Mouse (Mus musculus): ENCODE measurements around the gene Olfr612. TPM values are rescaled to one million over a fixed set of nuclear protein-coding genes. Genes with fewer than 3 reads are reported as not detected.
"Not testable (repeated sequence)": the region's sequence is repeated elsewhere in the genome, so short reads cannot be mapped to it uniquely, and the experiment has no call there.

The Olfr612 gene
- not detected in 2 replicates for polyA plus RNA-seq (2012; rRNA removed)

GRCm38 (mm10) chr7:103542617-103543016, at the start of gene Olfr612:
TSS of gene Olfr612 (minus strand) at chr7:103542717.
- H3K27ac ChIP-seq (ENCODE audit: insufficient read depth, low read length); H3K4me3 ChIP-seq (ENCODE audit: extremely low read depth, insufficient read depth, insufficient read length); H3K36me3 ChIP-seq (ENCODE audit: control insufficient read depth, insufficient read depth, low read length); H3K4me1 ChIP-seq (ENCODE audit: control insufficient read depth, insufficient read depth, insufficient read length); DNase-seq (ENCODE audit: low read depth in 1 of 2, low spot score in 2 of 2); H3K27me3 ChIP-seq (ENCODE audit: control insufficient read depth, insufficient read depth, low read length): not testable (repeated sequence)
- WGBS: 84% methylated on average over 2 of the region's 2 CpGs

GRCm38 (mm10) chr7:103589803-103590202, 47.3 kb upstream of the Olfr612 start, which contains the start of gene Olfr618:
TSS of gene Olfr618 (plus strand) at chr7:103590103.
- no peaks in the 10 kb centered on the region for H3K27me3 ChIP-seq (ENCODE audit: control insufficient read depth, insufficient read depth, low read length)
- WGBS: 68% methylated on average over 2 of the region's 2 CpGs
- TF ChIP-seq CTCF (IDR thresholded peaks at IDR 0.05; ENCODE audit: extremely low read depth, insufficient read depth, insufficient read length, insufficient replicate concordance) (no peak), POLR2A (IDR thresholded peaks at IDR 0.05; ENCODE audit: low read depth, low read length) (no peak)
- H3K4me3 ChIP-seq (ENCODE audit: extremely low read depth, insufficient read depth, insufficient read length): no peak within 1 kb of the TSS
- no peak for DNase-seq (ENCODE audit: low read depth in 1 of 2, low spot score in 2 of 2)
- H3K36me3 ChIP-seq (ENCODE audit: control insufficient read depth, insufficient read depth, low read length): no peaks in the 10 kb centered on the region
- H3K27ac ChIP-seq (ENCODE audit: insufficient read depth, low read length): no peak within 1 kb of the TSS
- H3K4me1 ChIP-seq (ENCODE audit: control insufficient read depth, insufficient read depth, insufficient read length): no peaks in the 10 kb centered on the region

GRCm38 (mm10) chr7:103572761-103573160, 30.2 kb upstream of the Olfr612 start, which contains the start of gene Olfr617:
TSS of gene Olfr617 (plus strand) at chr7:103573061.
- H3K27ac ChIP-seq (ENCODE audit: insufficient read depth, low read length): no peak within 1 kb of the TSS
- H3K4me1 ChIP-seq (ENCODE audit: control insufficient read depth, insufficient read depth, insufficient read length): no peaks in the 10 kb centered on the region
- no peak for DNase-seq (ENCODE audit: low read depth in 1 of 2, low spot score in 2 of 2)
- no peaks in the 10 kb centered on the region for H3K27me3 ChIP-seq (ENCODE audit: control insufficient read depth, insufficient read depth, low read length)
- WGBS: 81% methylated on average over 1 of the region's 1 CpGs
- no peak within 1 kb of the TSS for H3K4me3 ChIP-seq (ENCODE audit: extremely low read depth, insufficient read depth, insufficient read length)
- H3K36me3 ChIP-seq (ENCODE audit: control insufficient read depth, insufficient read depth, low read length): no peaks in the 10 kb centered on the region
- TF ChIP-seq CTCF (IDR thresholded peaks at IDR 0.05; ENCODE audit: extremely low read depth, insufficient read depth, insufficient read length, insufficient replicate concordance) (no peak), POLR2A (IDR thresholded peaks at IDR 0.05; ENCODE audit: low read depth, low read length) (no peak)

GRCm38 (mm10) chr7:103569043-103569442, 26.5 kb upstream of the Olfr612 start, which contains the start of gene Olfr616:
TSS of gene Olfr616 (minus strand) at chr7:103569143.
- WGBS: 78% methylated on average over 3 of the region's 3 CpGs
- Histone ChIP-seq H3K4me1 (ENCODE audit: control insufficient read depth, insufficient read depth, insufficient read length) (no peaks in the 10 kb centered on the region), H3K27me3 (ENCODE audit: control insufficient read depth, insufficient read depth, low read length) (no peaks in the 10 kb centered on the region), H3K4me3 (ENCODE audit: extremely low read depth, insufficient read depth, insufficient read length) (no peak within 1 kb of the TSS), H3K36me3 (ENCODE audit: control insufficient read depth, insufficient read depth, low read length) (no peaks in the 10 kb centered on the region), H3K27ac (ENCODE audit: insufficient read depth, low read length) (no peak within 1 kb of the TSS)
- no peak for DNase-seq (ENCODE audit: low read depth in 1 of 2, low spot score in 2 of 2)
- TF ChIP-seq CTCF (IDR thresholded peaks at IDR 0.05; ENCODE audit: extremely low read depth, insufficient read depth, insufficient read length, insufficient replicate concordance) (no peak), POLR2A (IDR thresholded peaks at IDR 0.05; ENCODE audit: low read depth, low read length) (no peak)

GRCm38 (mm10) chr7:103555779-103556178, 13.3 kb upstream of the Olfr612 start, which contains the start of gene Olfr615:
TSS of gene Olfr615 (plus strand) at chr7:103556079.
- no peaks in the 10 kb centered on the region for H3K4me1 ChIP-seq (ENCODE audit: control insufficient read depth, insufficient read depth, insufficient read length)
- H3K27ac ChIP-seq (ENCODE audit: insufficient read depth, low read length): no peak within 1 kb of the TSS
- TF ChIP-seq POLR2A (IDR thresholded peaks at IDR 0.05; ENCODE audit: low read depth, low read length): no peak
- no peak for TF ChIP-seq CTCF (IDR thresholded peaks at IDR 0.05; ENCODE audit: extremely low read depth, insufficient read depth, insufficient read length, insufficient replicate concordance)
- no peak for DNase-seq (ENCODE audit: low read depth in 1 of 2, low spot score in 2 of 2)
- no peaks in the 10 kb centered on the region for H3K36me3 ChIP-seq (ENCODE audit: control insufficient read depth, insufficient read depth, low read length)
- no peak within 1 kb of the TSS for H3K4me3 ChIP-seq (ENCODE audit: extremely low read depth, insufficient read depth, insufficient read length)
- no peaks in the 10 kb centered on the region for H3K27me3 ChIP-seq (ENCODE audit: control insufficient read depth, insufficient read depth, low read length)
- 88% methylated on average over 2 of the region's 2 CpGs for WGBS

- no peaks in the 10 kb centered on the region for H3K4me1 ChIP-seq (ENCODE audit: control insufficient read depth, insufficient read depth, insufficient read length)
- H3K27ac ChIP-seq (ENCODE audit: insufficient read depth, low read length): no peak within 1 kb of the TSS
- no peak for DNase-seq (ENCODE audit: low read depth in 1 of 2, low spot score in 2 of 2)
- TF ChIP-seq CTCF (IDR thresholded peaks at IDR 0.05; ENCODE audit: extremely low read depth, insufficient read depth, insufficient read length, insufficient replicate concordance) (no peak), POLR2A (IDR thresholded peaks at IDR 0.05; ENCODE audit: low read depth, low read length) (no peak)
- WGBS: 44% methylated on average over 2 of the region's 2 CpGs
- no peaks in the 10 kb centered on the region for H3K36me3 ChIP-seq (ENCODE audit: control insufficient read depth, insufficient read depth, low read length)
- H3K4me3 ChIP-seq (ENCODE audit: extremely low read depth, insufficient read depth, insufficient read length): no peak within 1 kb of the TSS
- H3K27me3 ChIP-seq (ENCODE audit: control insufficient read depth, insufficient read depth, low read length): no peaks in the 10 kb centered on the region
Observed at GRCm38 (mm10) chr7:103547774-103548173, 5.3 kb upstream of the Olfr612 start, which contains the start of gene Olfr613. TSS of gene Olfr613 (plus strand) at chr7:103548074.

- 56% methylated on average over 1 of the region's 1 CpGs for WGBS
- not testable (repeated sequence) for DNase-seq (ENCODE audit: low read depth in 1 of 2, low spot score in 2 of 2)
Observed at GRCm38 (mm10) chr7:103520746-103521145, 21.8 kb downstream of the Olfr612 start, which contains the start of gene Olfr611. TSS of gene Olfr611 (minus strand) at chr7:103520846.

More at GRCm38 (mm10) chr7:103520746-103521145, 21.8 kb downstream of the Olfr612 start, which contains the start of gene Olfr611:
- not testable (repeated sequence) for H3K4me1 ChIP-seq (ENCODE audit: control insufficient read depth, insufficient read depth, insufficient read length); H3K4me3 ChIP-seq (ENCODE audit: extremely low read depth, insufficient read depth, insufficient read length); H3K36me3 ChIP-seq (ENCODE audit: control insufficient read depth, insufficient read depth, low read length); H3K27me3 ChIP-seq (ENCODE audit: control insufficient read depth, insufficient read depth, low read length); H3K27ac ChIP-seq (ENCODE audit: insufficient read depth, low read length)

Data from spleen, adult 2 months (tissue).